Mouse (Mus musculus): Measurements from ENCODE around the gene Lrrc25.
A peak's percentile ranks its signal among the peaks of the same experiment; 100 is the strongest.

Lrrc25 gene

GRCm38 (mm10) chr8:70616645-70617044 lies 690 bp downstream of the Lrrc25 start:
- peak; percentile 62 for DNase-seq (ENCODE audit: low read depth)

GRCm38 (mm10) chr8:70617985-70618384 lies 2.0 kb downstream of the Lrrc25 start:
- DNase-seq (ENCODE audit: low read depth): peak; percentile 41

GRCm38 (mm10) chr8:70618888-70619334 lies 3.0 kb downstream of the Lrrc25 start:
- DNase-seq (ENCODE audit: low read depth): peak; percentile 98

GRCm38 (mm10) chr8:70622220-70622619 lies 6.3 kb downstream of the Lrrc25 start:
- no peak for DNase-seq (ENCODE audit: low read depth)

- DNase-seq (ENCODE audit: low read depth): peak; percentile 69
Measured at GRCm38 (mm10) chr8:70625104-70625503, 9.1 kb downstream of the Lrrc25 start.

- peak; percentile 70 for DNase-seq (ENCODE audit: low read depth)
Measured at GRCm38 (mm10) chr8:70627041-70627440, 11.1 kb downstream of the Lrrc25 start.

- no peak for DNase-seq (ENCODE audit: low read depth)
Measured at GRCm38 (mm10) chr8:70628986-70629490, 13.1 kb downstream of the Lrrc25 start.

- DNase-seq (ENCODE audit: low read depth): peak; percentile 94
Measured at GRCm38 (mm10) chr8:70629574-70630531, 13.9 kb downstream of the Lrrc25 start.

GRCm38 (mm10) chr8:70630532-70631381 lies 14.8 kb downstream of the Lrrc25 start:
- DNase-seq (ENCODE audit: low read depth): peak; percentile 92

- DNase-seq (ENCODE audit: low read depth): peak; percentile 74
Measured at GRCm38 (mm10) chr8:70631436-70631835, 15.5 kb downstream of the Lrrc25 start.

- DNase-seq (ENCODE audit: low read depth): no peak
Measured at GRCm38 (mm10) chr8:70632346-70632892, 16.5 kb downstream of the Lrrc25 start, which contains the start of gene Gdf15. Gene Gdf15 (minus strand): TSS chr8:70632456.

GRCm38 (mm10) chr8:70634066-70634465 lies 18.1 kb downstream of the Lrrc25 start:
- peak; percentile 86 for DNase-seq (ENCODE audit: low read depth)

- peak; percentile 89 for DNase-seq (ENCODE audit: low read depth)
Measured at GRCm38 (mm10) chr8:70635527-70635926, 19.6 kb downstream of the Lrrc25 start.

GRCm38 (mm10) chr8:70636838-70637237 lies 20.9 kb downstream of the Lrrc25 start:
- DNase-seq (ENCODE audit: low read depth): no peak

GRCm38 (mm10) chr8:70638752-70639151 lies 22.8 kb downstream of the Lrrc25 start:
- no peak for DNase-seq (ENCODE audit: low read depth)

- DNase-seq (ENCODE audit: low read depth): no peak
Measured at GRCm38 (mm10) chr8:70643019-70643418, 27.1 kb downstream of the Lrrc25 start.

- peak; percentile 57 for DNase-seq (ENCODE audit: low read depth)
Measured at GRCm38 (mm10) chr8:70644065-70644464, 28.1 kb downstream of the Lrrc25 start.

GRCm38 (mm10) chr8:70645501-70646224 lies 29.7 kb downstream of the Lrrc25 start:
- DNase-seq (ENCODE audit: low read depth): no peak

GRCm38 (mm10) chr8:70646369-70646768 lies 30.4 kb downstream of the Lrrc25 start:
- DNase-seq (ENCODE audit: low read depth): no peak

GRCm38 (mm10) chr8:70646775-70647174 lies 30.8 kb downstream of the Lrrc25 start:
- DNase-seq (ENCODE audit: low read depth): peak; percentile 60
